Mouse (Mus musculus): Measurements from ENCODE around the gene Mknk1.

Mknk1 gene

GRCm38 (mm10) chr4:115886875-115887274 is 47.9 kb downstream of the Mknk1 start:
- in situ Hi-C loops (cut with MboI; ENCODE audit: low sequenced_read_pairs): no loop called here

GRCm38 (mm10) chr4:115890066-115890465 is 51.1 kb downstream of the Mknk1 start:
- in situ Hi-C loops (cut with MboI; ENCODE audit: low sequenced_read_pairs): no loop called here

- in situ Hi-C loops (cut with MboI; ENCODE audit: low sequenced_read_pairs): no loop called here
Observed at GRCm38 (mm10) chr4:115890553-115890952, 51.6 kb downstream of the Mknk1 start, which contains the start of gene 6430628N08Rik. TSS of gene 6430628N08Rik (plus strand) at chr4:115890665.

GRCm38 (mm10) chr4:115894281-115894680 is 55.3 kb downstream of the Mknk1 start:
- in situ Hi-C loops (cut with MboI; ENCODE audit: low sequenced_read_pairs): no loop called here

GRCm38 (mm10) chr4:115897901-115898631 is 59.1 kb downstream of the Mknk1 start:
- in situ Hi-C loops (cut with MboI; ENCODE audit: low sequenced_read_pairs): no loop called here

GRCm38 (mm10) chr4:115902816-115903215 is 63.8 kb downstream of the Mknk1 start:
- in situ Hi-C loops (cut with MboI; ENCODE audit: low sequenced_read_pairs): loop anchor here (10.0 kb wide), 1 partner anchor 82 kb away; no protein-coding TSS in a partner anchor

GRCm38 (mm10) chr4:115904375-115904774 is 65.4 kb downstream of the Mknk1 start:
- in situ Hi-C loops (cut with MboI; ENCODE audit: low sequenced_read_pairs): loop anchor here (10.0 kb wide), 1 partner anchor 80 kb away; no protein-coding TSS in a partner anchor

GRCm38 (mm10) chr4:115905701-115906100 is 66.7 kb downstream of the Mknk1 start:
- in situ Hi-C loops (cut with MboI; ENCODE audit: low sequenced_read_pairs): loop anchor here (10.0 kb wide), 1 partner anchor 79 kb away; no protein-coding TSS in a partner anchor

- in situ Hi-C loops (cut with MboI; ENCODE audit: low sequenced_read_pairs): loop anchor here (10.0 kb wide), 1 partner anchor 78 kb away; no protein-coding TSS in a partner anchor
Observed at GRCm38 (mm10) chr4:115906791-115907190, 67.8 kb downstream of the Mknk1 start.

GRCm38 (mm10) chr4:115907994-115908393 is 69.0 kb downstream of the Mknk1 start:
- in situ Hi-C loops (cut with MboI; ENCODE audit: low sequenced_read_pairs): loop anchor here (10.0 kb wide), 1 partner anchor 77 kb away; no protein-coding TSS in a partner anchor

- in situ Hi-C loops (cut with MboI; ENCODE audit: low sequenced_read_pairs): loop anchor here (10.0 kb wide), 1 partner anchor 76 kb away; no protein-coding TSS in a partner anchor
Observed at GRCm38 (mm10) chr4:115908641-115909040, 69.6 kb downstream of the Mknk1 start.

- in situ Hi-C loops (cut with MboI; ENCODE audit: low sequenced_read_pairs): no loop called here
Observed at GRCm38 (mm10) chr4:115911586-115911985, 72.6 kb downstream of the Mknk1 start.

GRCm38 (mm10) chr4:115919911-115920310 is 80.9 kb downstream of the Mknk1 start:
- in situ Hi-C loops (cut with MboI; ENCODE audit: low sequenced_read_pairs): no loop called here

GRCm38 (mm10) chr4:115922688-115923087 is 83.7 kb downstream of the Mknk1 start:
- in situ Hi-C loops (cut with MboI; ENCODE audit: low sequenced_read_pairs): no loop called here

GRCm38 (mm10) chr4:115923262-115923880 is 84.4 kb downstream of the Mknk1 start:
- in situ Hi-C loops (cut with MboI; ENCODE audit: low sequenced_read_pairs): no loop called here

- in situ Hi-C loops (cut with MboI; ENCODE audit: low sequenced_read_pairs): no loop called here
Observed at GRCm38 (mm10) chr4:115927637-115928036, 88.6 kb downstream of the Mknk1 start.

Measured in CH12F3 (cell line).